Mouse (Mus musculus): Measurements from ENCODE around the gene Gm28041.
"Not testable (repeated sequence)": the region's sequence is repeated elsewhere in the genome, so short reads cannot be mapped to it uniquely, and the experiment has no call there.

GRCm38 (mm10) chr13:67399183-67399903, 23.8 kb upstream of the Gm28041 start, which contains the start of gene Zfp429:
- not testable (repeated sequence) for TF ChIP-seq CTCF (IDR thresholded peaks at IDR 0.05; ENCODE audit: control insufficient read depth, insufficient read depth, insufficient replicate concordance, low read depth, low read length); POLR2A (IDR thresholded peaks at IDR 0.05; ENCODE audit: control insufficient read depth, low read depth, low read length)

All from testis, adult 2 months (tissue).